Mouse (Mus musculus) adrenal gland, postnatal 14 days (tissue): ENCODE results near the gene Gm20792. TPM values are rescaled to one million over a fixed set of nuclear protein-coding genes. Genes with fewer than 3 reads are reported as not detected.
"Not testable (repeated sequence)": the region's sequence is repeated elsewhere in the genome, so short reads cannot be mapped to it uniquely, and the experiment has no call there.

ENCODE experiments used
- DNase-seq: peaks from one replicate; pipeline ENCODE4 v3.0.0; 2021; ENCODE audit warnings: mixed read lengths
- long read RNA-seq, 2 experiments: library from polyadenylated mRNA; stranded (forward); transcript quantifications; one replicate each; pipeline ENCODE4 v2.0.0; 2021
- total RNA-seq: library from RNA; stranded (reverse); gene quantifications from 2 replicates; pipeline ENCODE4 v1.2.3, GENCODE M21; 2021

The Gm20792 gene
- total RNA-seq = not detected in 2 replicates
- long read RNA-seq, experiment 1 = 0 reads
- long read RNA-seq, experiment 2 = 0 reads

DNA sequence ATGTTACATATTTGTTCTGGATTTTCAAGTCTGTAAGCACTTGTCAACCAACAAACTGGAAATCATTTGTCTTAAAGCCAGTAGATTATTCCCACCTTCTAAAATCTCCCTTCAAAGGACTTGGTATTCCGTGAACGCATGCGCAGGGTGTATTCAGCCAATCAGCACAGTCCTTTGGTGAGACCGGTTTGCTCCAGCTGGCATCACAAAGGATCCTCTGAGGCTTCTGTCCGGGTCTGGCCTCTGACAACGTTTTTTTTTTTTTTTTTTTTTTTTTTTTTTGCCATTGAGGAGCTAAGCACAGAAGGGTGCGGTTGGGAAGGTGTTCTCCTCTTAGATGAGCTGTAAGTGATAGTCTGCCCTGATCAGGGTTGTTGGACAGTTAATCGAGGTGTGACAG lies at the start of gene Gm20792:
Gm20792 (plus strand) TSS at position 301 of the 400 bp plus-strand sequence.
- DNase-seq = not testable (repeated sequence)
